Mouse (Mus musculus): ENCODE data around the gene Col19a1.

DNA sequence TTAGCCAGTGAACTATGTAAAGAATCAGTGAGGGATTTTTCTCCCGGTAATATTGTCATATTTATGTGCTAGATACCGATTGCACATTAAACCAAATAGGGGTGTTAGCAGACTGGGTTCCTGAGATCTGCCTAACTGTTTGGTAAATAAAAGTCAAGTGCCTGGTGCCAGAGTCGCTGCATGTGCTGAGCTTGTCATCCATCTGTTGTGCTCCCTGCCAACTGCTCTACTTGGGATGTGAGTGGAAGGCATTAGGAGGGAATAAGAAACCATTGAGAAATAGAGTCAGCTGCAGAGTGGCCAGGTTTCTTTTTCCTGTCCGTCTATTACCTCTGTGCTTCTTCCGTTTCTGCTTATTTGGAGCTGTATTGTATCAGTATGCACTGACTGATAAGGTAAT lies 71.9 kb downstream of the Col19a1 start:
- TF ChIP-seq POLR2A (IDR thresholded peaks at IDR 0.05; ENCODE audit: insufficient read depth, low read length) = no peak
- TF ChIP-seq CTCF (IDR thresholded peaks at IDR 0.05; ENCODE audit: low read depth, low read length) = no peak
